Mouse (Mus musculus): ENCODE measurements around the gene Gm49403. TPM values are rescaled to one million over a fixed set of nuclear protein-coding genes. Genes with fewer than 3 reads are reported as not detected.
"Not testable (repeated sequence)": the region's sequence is repeated elsewhere in the genome, so short reads cannot be mapped to it uniquely, and the experiment has no call there.

The Gm49403 gene
- polyA plus RNA-seq (2014; fragmentation: Nextera tagmentation; extraction: Ambion mirVana) = not detected in 2 replicates

- no peaks in the 10 kb centered on the region for H3K36me3 ChIP-seq (ENCODE audit: control insufficient read depth, insufficient read depth, low read length)
- ATAC-seq (ENCODE audit: insufficient read depth, low FRiP score, low TSS enrichment) (no peak), DNase-seq (ENCODE audit: low spot score) (no peak)
- H3K9ac ChIP-seq (ENCODE audit: low read length) = no peak within 1 kb of the TSS
- H3K27ac ChIP-seq (ENCODE audit: low read depth, low read length) = no peak within 1 kb of the TSS
- peaks cover 14% of the 10 kb centered on the region for H3K4me1 ChIP-seq (ENCODE audit: control insufficient read depth, insufficient read depth, low read length)
- no peaks in the 10 kb centered on the region for H3K27me3 ChIP-seq (ENCODE audit: control insufficient read depth, insufficient read depth, low read length)
- 83% methylated on average over 3 of the region's 3 CpGs for WGBS
- H3K9me3 ChIP-seq (ENCODE audit: control insufficient read depth, low read length) = no peaks in the 10 kb centered on the region
- H3K4me2 ChIP-seq (ENCODE audit: low read depth) = no peak within 1 kb of the TSS
- no peak within 1 kb of the TSS for H3K4me3 ChIP-seq (ENCODE audit: low read depth, low read length)
These were observed at the start of gene Gm49403, which contains the start of gene Lbhd1 for GRCm38 (mm10) chr19:8883616-8884015. TSS of gene Gm49403 (plus strand) at chr19:8883930. TSS of gene Lbhd1 (plus strand) at chr19:8883732.

DNA sequence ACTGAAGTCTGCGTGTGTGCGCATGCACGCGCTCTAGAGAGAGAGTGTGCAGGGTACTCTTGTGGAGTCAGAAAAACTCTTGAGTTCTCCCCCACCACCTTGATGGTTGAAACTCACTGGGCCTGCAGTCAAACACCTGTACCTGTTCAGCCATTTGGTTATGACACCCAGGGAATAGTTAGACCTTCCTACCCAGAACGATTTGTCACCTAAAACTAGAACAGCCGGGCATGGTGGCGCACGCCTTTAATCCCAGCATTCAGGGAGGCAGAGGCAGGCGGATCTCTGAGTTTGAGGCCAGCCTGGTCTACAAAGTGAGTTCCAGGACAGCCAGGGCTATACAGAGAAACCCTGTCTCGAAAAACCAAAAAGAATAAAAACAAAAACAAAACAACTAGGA, 47.4 kb upstream of the Gm49403 start:
- H3K4me3 ChIP-seq (ENCODE audit: low read depth, low read length); DNase-seq (ENCODE audit: low spot score); ATAC-seq (ENCODE audit: insufficient read depth, low FRiP score, low TSS enrichment); H3K27me3 ChIP-seq (ENCODE audit: control insufficient read depth, insufficient read depth, low read length); H3K27ac ChIP-seq (ENCODE audit: low read depth, low read length); H3K4me2 ChIP-seq (ENCODE audit: low read depth); H3K9me3 ChIP-seq (ENCODE audit: control insufficient read depth, low read length); H3K9ac ChIP-seq (ENCODE audit: low read length): not testable (repeated sequence)
- Histone ChIP-seq H3K36me3 (ENCODE audit: control insufficient read depth, insufficient read depth, low read length) (peaks cover 14% of the 10 kb centered on the region), H3K4me1 (ENCODE audit: control insufficient read depth, insufficient read depth, low read length) (peaks cover 12% of the 10 kb centered on the region)
- WGBS = 96% methylated on average over 10 of the region's 10 CpGs

GRCm38 (mm10) chr19:8837251-8837791, 46.4 kb upstream of the Gm49403 start, which contains the start of gene Bscl2:
TSS of gene Bscl2 (plus strand) at chr19:8837467.
- Histone ChIP-seq H3K4me1 (ENCODE audit: control insufficient read depth, insufficient read depth, low read length) (peaks cover 12% of the 10 kb centered on the region), H3K27me3 (ENCODE audit: control insufficient read depth, insufficient read depth, low read length) (no peaks in the 10 kb centered on the region), H3K4me3 (ENCODE audit: low read depth, low read length) (peak within 1 kb of the TSS; percentile 44), H3K9me3 (ENCODE audit: control insufficient read depth, low read length) (no peaks in the 10 kb centered on the region), H3K9ac (ENCODE audit: low read length) (peak within 1 kb of the TSS; percentile 79), H3K36me3 (ENCODE audit: control insufficient read depth, insufficient read depth, low read length) (peaks cover 9% of the 10 kb centered on the region), H3K27ac (ENCODE audit: low read depth, low read length) (peak within 1 kb of the TSS; percentile 90), H3K4me2 (ENCODE audit: low read depth) (peak within 1 kb of the TSS; percentile 65)
- ATAC-seq (ENCODE audit: insufficient read depth, low FRiP score, low TSS enrichment) = peak; percentile 74
- WGBS = under 1% methylated on average over 38 of the region's 38 CpGs
- DNase-seq (ENCODE audit: low spot score) = peak; percentile 89

GRCm38 (mm10) chr19:8838041-8838730, 45.5 kb upstream of the Gm49403 start:
- Histone ChIP-seq H3K9me3 (ENCODE audit: control insufficient read depth, low read length) (no peaks in the 10 kb centered on the region), H3K4me1 (ENCODE audit: control insufficient read depth, insufficient read depth, low read length) (peaks cover 12% of the 10 kb centered on the region), H3K4me3 (ENCODE audit: low read depth, low read length) (peak overlapping the region; percentile 44), H3K4me2 (ENCODE audit: low read depth) (peak overlapping the region; percentile 65), H3K9ac (ENCODE audit: low read length) (peak overlapping the region; percentile 79), H3K27me3 (ENCODE audit: control insufficient read depth, insufficient read depth, low read length) (no peaks in the 10 kb centered on the region), H3K36me3 (ENCODE audit: control insufficient read depth, insufficient read depth, low read length) (peaks cover 4% of the 10 kb centered on the region), H3K27ac (ENCODE audit: low read depth, low read length) (peak overlapping the region; percentile 90)
- DNase-seq (ENCODE audit: low spot score) (peak; percentile 31), ATAC-seq (ENCODE audit: insufficient read depth, low FRiP score, low TSS enrichment) (peak; percentile 17; the same call in 1 of the 2 replicates)
- 23% methylated on average over 15 of the region's 15 CpGs for WGBS

GRCm38 (mm10) chr19:8839103-8839907, 44.4 kb upstream of the Gm49403 start, which contains the start of gene Gng3:
TSS of gene Gng3 (minus strand) at chr19:8839194.
- Histone ChIP-seq H3K4me3 (ENCODE audit: low read depth, low read length) (peak within 1 kb of the TSS; percentile 44), H3K9me3 (ENCODE audit: control insufficient read depth, low read length) (no peaks in the 10 kb centered on the region), H3K36me3 (ENCODE audit: control insufficient read depth, insufficient read depth, low read length) (peaks cover 1% of the 10 kb centered on the region), H3K27ac (ENCODE audit: low read depth, low read length) (peak within 1 kb of the TSS; percentile 90), H3K4me2 (ENCODE audit: low read depth) (peak within 1 kb of the TSS; percentile 65), H3K9ac (ENCODE audit: low read length) (peak within 1 kb of the TSS; percentile 79), H3K27me3 (ENCODE audit: control insufficient read depth, insufficient read depth, low read length) (no peaks in the 10 kb centered on the region), H3K4me1 (ENCODE audit: control insufficient read depth, insufficient read depth, low read length) (peaks cover 12% of the 10 kb centered on the region)
- ATAC-seq (ENCODE audit: insufficient read depth, low FRiP score, low TSS enrichment) (peak; percentile 69), DNase-seq (ENCODE audit: low spot score) (peak; percentile 80)
- WGBS = 50% methylated on average over 11 of the region's 11 CpGs

GRCm38 (mm10) chr19:8839908-8840791, 43.6 kb upstream of the Gm49403 start:
- ATAC-seq (ENCODE audit: insufficient read depth, low FRiP score, low TSS enrichment) (peak; percentile 36), DNase-seq (ENCODE audit: low spot score) (peak; percentile 65)
- Histone ChIP-seq H3K9ac (ENCODE audit: low read length) (peak overlapping the region; percentile 58), H3K4me1 (ENCODE audit: control insufficient read depth, insufficient read depth, low read length) (peaks cover 12% of the 10 kb centered on the region), H3K4me3 (ENCODE audit: low read depth, low read length) (peak overlapping the region; percentile 44), H3K27me3 (ENCODE audit: control insufficient read depth, insufficient read depth, low read length) (no peaks in the 10 kb centered on the region), H3K36me3 (ENCODE audit: control insufficient read depth, insufficient read depth, low read length) (no peaks in the 10 kb centered on the region), H3K4me2 (ENCODE audit: low read depth) (peak overlapping the region; percentile 65), H3K27ac (ENCODE audit: low read depth, low read length) (0 out of 2 replicates have a peak overlapping the region, but pooled peaks have one; percentile 90), H3K9me3 (ENCODE audit: control insufficient read depth, low read length) (no peaks in the 10 kb centered on the region)
- 20% methylated on average over 29 of the region's 29 CpGs for WGBS

GRCm38 (mm10) chr19:8841012-8841411, 42.7 kb upstream of the Gm49403 start:
- H3K36me3 ChIP-seq (ENCODE audit: control insufficient read depth, insufficient read depth, low read length) = no peaks in the 10 kb centered on the region
- DNase-seq (ENCODE audit: low spot score) (no peak), ATAC-seq (ENCODE audit: insufficient read depth, low FRiP score, low TSS enrichment) (no peak)
- peak overlapping the region; percentile 58; the same call in 1 of the 2 replicates for H3K9ac ChIP-seq (ENCODE audit: low read length)
- peak overlapping the region; percentile 65 for H3K4me2 ChIP-seq (ENCODE audit: low read depth)
- peak overlapping the region; percentile 44; the same call in 1 of the 2 replicates for H3K4me3 ChIP-seq (ENCODE audit: low read depth, low read length)
- H3K4me1 ChIP-seq (ENCODE audit: control insufficient read depth, insufficient read depth, low read length) = peaks cover 12% of the 10 kb centered on the region
- H3K27ac ChIP-seq (ENCODE audit: low read depth, low read length) = no peak overlapping the region
- H3K27me3 ChIP-seq (ENCODE audit: control insufficient read depth, insufficient read depth, low read length) = no peaks in the 10 kb centered on the region
- 84% methylated on average over 7 of the region's 7 CpGs for WGBS
- H3K9me3 ChIP-seq (ENCODE audit: control insufficient read depth, low read length) = no peaks in the 10 kb centered on the region

DNA sequence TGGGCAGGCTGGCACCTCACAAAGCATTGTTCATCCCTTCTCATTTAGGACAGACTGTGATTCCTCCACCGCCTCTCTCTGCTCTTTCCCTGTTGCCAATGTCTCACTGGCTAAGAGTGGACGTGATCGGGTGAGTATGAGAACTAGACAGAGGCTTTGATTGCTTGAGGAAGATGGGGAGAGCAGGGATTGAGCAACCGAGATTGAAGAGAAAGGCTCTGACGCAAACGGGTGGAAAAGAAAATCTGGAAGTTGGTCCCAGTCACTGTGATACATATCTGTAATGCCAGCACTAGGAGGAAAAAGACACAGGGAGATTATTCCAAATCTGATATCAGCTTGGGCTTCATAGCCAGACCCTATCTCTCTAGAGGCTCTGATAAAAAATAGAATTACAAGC, 40.8 kb upstream of the Gm49403 start:
- DNase-seq (ENCODE audit: low spot score) (no peak), ATAC-seq (ENCODE audit: insufficient read depth, low FRiP score, low TSS enrichment) (no peak)
- H3K27me3 ChIP-seq (ENCODE audit: control insufficient read depth, insufficient read depth, low read length) = no peaks in the 10 kb centered on the region
- peaks cover 12% of the 10 kb centered on the region for H3K4me1 ChIP-seq (ENCODE audit: control insufficient read depth, insufficient read depth, low read length)
- no peak overlapping the region for H3K9ac ChIP-seq (ENCODE audit: low read length)
- peaks cover 5% of the 10 kb centered on the region for H3K36me3 ChIP-seq (ENCODE audit: control insufficient read depth, insufficient read depth, low read length)
- no peaks in the 10 kb centered on the region for H3K9me3 ChIP-seq (ENCODE audit: control insufficient read depth, low read length)
- no peak overlapping the region for H3K4me3 ChIP-seq (ENCODE audit: low read depth, low read length)
- H3K27ac ChIP-seq (ENCODE audit: low read depth, low read length) = no peak overlapping the region
- no peak overlapping the region for H3K4me2 ChIP-seq (ENCODE audit: low read depth)
- 92% methylated on average over 6 of the region's 6 CpGs for WGBS

Data from neural tube, embryonic 11.5 days (tissue).